Mouse (Mus musculus): ENCODE measurements at regions not wholly inside any gene's neighbourhood (a gene's known extent, or its start where the extent isn't known, plus 50 kb on each side); places are given as distances from the start of the nearest gene placed in this dataset.

- TF ChIP-seq CTCF (IDR thresholded peaks at IDR 0.05 in 2 of 3, conservative IDR thresholded peaks at IDR 0.05 in 1 of 3; ENCODE audit: control insufficient read depth in 1 of 3, insufficient read depth in 1 of 3, low read depth in 2 of 3, low read length in 3 of 3, poor library complexity in 1 of 3, severe bottlenecking in 1 of 3): no peak
- no peak for TF ChIP-seq SMC3 (IDR thresholded peaks at IDR 0.05; ENCODE audit: low read depth, low read length)
- TF ChIP-seq GATA1 (IDR thresholded peaks at IDR 0.05; ENCODE audit: low read depth, low read length): no peak
- no peak for TF ChIP-seq USF1 (IDR thresholded peaks at IDR 0.05; ENCODE audit: low read depth, low read length)
- TF ChIP-seq ZMIZ1 (IDR thresholded peaks at IDR 0.05; ENCODE audit: low read depth, low read length): no peak
- TF ChIP-seq POLR2A (IDR thresholded peaks at IDR 0.05; ENCODE audit: control insufficient read depth in 1 of 2, insufficient read depth in 1 of 2, low read depth in 1 of 2, low read length in 2 of 2, poor library complexity in 1 of 2): no peak
- TF ChIP-seq E2F4 (IDR thresholded peaks at IDR 0.05; ENCODE audit: borderline replicate concordance, low read depth, low read length): no peak
- TF ChIP-seq ZKSCAN1 (IDR thresholded peaks at IDR 0.05; ENCODE audit: low read depth, low read length): no peak
- TF ChIP-seq TAL1 (IDR thresholded peaks at IDR 0.05; ENCODE audit: low read length): no peak
- TF ChIP-seq GABPA (IDR thresholded peaks at IDR 0.05; ENCODE audit: low read depth, low read length): no peak
These were observed 138.2 kb upstream of the Tbl1xr1 start for GRCm38 (mm10) chr3:21938071-21938848.

All from MEL (cell line).